Mouse (Mus musculus) embryonic fibroblast, embryonic 13.5 days (primary cell): ENCODE measurements around the gene Capn12. TPM values are rescaled to one million over a fixed set of nuclear protein-coding genes. Genes with fewer than 3 reads are reported as not detected.

Experiments used
- H3K27ac ChIP-seq: 2 replicates; pipeline ENCODE4 v1.5.1; 2012; ENCODE audit warnings: low read length, control low read depth, inconsistent platforms; ENCODE audit not compliant: insufficient read depth
- H3K4me1 ChIP-seq: 2 replicates; pipeline ENCODE4 v1.6.1; 2011; ENCODE audit warnings: low read length; ENCODE audit not compliant: control insufficient read depth, insufficient read depth
- H3K4me3 ChIP-seq: 2 replicates; pipeline ENCODE4 v1.5.1; 2011; ENCODE audit warnings: mild to moderate bottlenecking, control low read depth, low read length; ENCODE audit not compliant: insufficient read depth
- CTCF ChIP-seq: IDR thresholded peaks from 2 replicates; pipeline ENCODE4 v1.5.1; 2011; ENCODE audit warnings: mild to moderate bottlenecking, control low read depth, low read length, moderate library complexity, borderline replicate concordance; ENCODE audit not compliant: insufficient read depth
- POLR2A ChIP-seq: IDR thresholded peaks from 2 replicates; pipeline ENCODE4 v1.6.1; 2011; ENCODE audit warnings: low read depth, mild to moderate bottlenecking, control low read depth, low read length, moderate library complexity
- polyA plus RNA-seq: library from polyadenylated mRNA; stranded (reverse); fragments of >200 nt; gene quantifications from 2 replicates; pipeline ENCODE4 v1.2.4, GENCODE M21; 2011; ENCODE audit warnings: low read depth; ENCODE audit not compliant: missing spikeins, insufficient read length

Gene Capn12
- polyA plus RNA-seq, 1 experiment = 0.23 TPM

DNA sequence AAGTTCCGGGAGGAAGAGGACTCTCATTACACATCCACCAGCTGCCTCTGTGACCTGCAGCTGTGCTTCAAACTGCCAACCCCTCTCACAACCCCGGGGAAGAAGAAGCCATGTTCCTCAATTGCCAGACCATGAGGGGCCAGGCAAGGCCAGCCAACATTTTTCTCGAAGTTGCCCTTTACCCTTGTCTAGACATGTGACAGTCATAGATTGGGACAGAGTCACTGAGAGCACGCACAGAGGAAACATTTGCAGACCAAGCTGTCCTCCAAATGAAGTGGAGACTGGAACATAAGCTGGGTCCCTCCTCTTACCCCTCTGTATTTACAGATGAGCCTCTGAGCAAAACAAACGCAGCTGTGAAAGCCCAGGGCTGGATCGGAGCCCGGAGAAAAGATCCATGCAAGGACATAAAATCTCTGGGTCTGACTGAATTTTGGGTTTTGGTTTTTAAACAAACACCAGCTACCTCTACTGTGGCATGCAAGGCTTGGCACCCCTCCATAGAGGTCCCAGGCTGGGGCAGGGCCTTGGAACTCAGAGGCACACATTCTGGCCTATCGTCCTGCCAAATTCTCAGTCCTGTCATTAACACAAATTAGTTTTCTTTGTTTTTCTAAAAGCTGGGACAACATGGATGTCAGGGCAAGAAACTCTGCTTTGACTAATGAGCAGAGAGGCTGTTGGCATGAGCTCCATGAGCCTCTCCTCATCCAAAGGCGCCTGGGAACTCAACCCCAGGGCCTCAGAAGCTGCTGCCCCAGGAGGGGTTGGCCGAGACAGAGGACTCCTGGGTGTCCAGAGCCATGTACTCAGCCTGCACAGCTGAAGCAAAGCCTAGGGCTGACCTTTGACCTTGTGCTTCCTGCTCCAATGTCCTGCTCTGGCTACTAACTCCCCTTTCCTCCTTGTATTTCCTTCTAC, 36.5 kb downstream of the Capn12 start:
- Histone ChIP-seq H3K4me1 (peaks cover 42% of the 10 kb centered on the region), H3K27ac (peak overlapping the region; percentile 90), H3K4me3 (no peak overlapping the region)
- no peak for TF ChIP-seq POLR2A
- TF ChIP-seq CTCF = no peak

DNA sequence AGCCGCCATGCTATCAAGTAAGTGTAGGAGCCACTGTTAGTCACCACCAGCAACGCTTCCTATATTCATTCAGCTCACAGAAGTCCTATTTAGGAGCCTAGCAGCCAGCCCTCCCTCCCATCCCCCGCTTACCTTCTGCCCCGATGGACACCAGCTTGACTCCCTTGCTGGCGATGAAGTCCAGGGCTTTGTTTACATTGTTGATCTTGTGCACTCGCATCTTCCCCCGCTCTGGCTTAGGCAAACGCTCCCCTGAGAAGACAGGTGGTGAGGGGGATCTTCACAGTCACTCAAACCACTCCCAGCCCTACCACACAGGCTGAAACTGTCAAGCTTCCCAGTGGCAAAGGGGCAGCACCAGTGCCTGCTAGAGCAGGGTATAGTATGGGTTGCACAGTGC, 37.3 kb downstream of the Capn12 start:
- TF ChIP-seq CTCF (no peak), POLR2A (no peak)

DNA sequence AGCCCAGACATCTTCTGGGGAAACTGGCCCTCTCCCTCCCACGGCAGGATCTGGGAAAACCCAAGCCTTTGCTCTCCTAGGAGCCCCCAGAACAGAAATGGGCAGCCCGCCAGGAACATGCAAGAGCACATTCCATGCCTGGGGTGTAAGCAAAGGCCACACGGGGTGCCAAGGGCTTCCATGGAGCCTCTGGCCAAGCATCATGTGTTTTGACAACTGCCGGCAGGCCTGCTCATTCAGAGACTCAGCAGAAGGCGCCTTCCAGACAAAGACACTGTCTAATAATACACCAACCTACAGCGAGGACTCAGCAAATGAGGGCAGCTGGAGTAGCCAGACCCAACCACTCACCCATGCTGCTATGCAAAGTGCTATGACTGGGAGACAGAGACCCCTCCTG, 38.6 kb downstream of the Capn12 start:
- no peak overlapping the region for H3K4me3 ChIP-seq
- H3K27ac ChIP-seq = peak overlapping the region; percentile 90
- no peak for TF ChIP-seq POLR2A
- TF ChIP-seq CTCF = no peak
- peaks cover 56% of the 10 kb centered on the region for H3K4me1 ChIP-seq

More for the DNA sequence above, 37.3 kb downstream of the Capn12 start:
- Histone ChIP-seq H3K27ac (peak overlapping the region; percentile 90), H3K4me3 (no peak overlapping the region), H3K4me1 (peaks cover 47% of the 10 kb centered on the region)

DNA sequence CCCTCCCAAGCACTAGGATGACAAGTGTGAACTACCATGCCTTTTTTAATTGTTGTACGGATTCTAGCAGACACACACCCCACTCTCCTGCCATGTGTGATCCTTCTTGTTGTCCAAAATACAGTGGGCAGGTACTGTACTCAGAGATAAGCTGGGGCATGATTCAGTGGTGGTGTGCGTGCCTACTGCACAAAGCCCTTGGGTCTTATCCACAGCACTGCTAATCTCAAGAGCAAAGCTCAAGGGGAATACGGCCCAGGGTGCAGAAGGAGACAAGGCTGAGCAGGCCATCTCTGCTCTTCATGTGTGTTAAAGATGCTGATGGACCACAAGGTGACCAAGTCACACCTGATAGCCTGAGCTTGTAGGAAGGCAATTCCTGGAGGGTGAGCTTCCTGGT, 40.0 kb downstream of the Capn12 start:
- H3K27ac ChIP-seq = peak overlapping the region; percentile 99; the same call in 1 of the 2 replicates
- no peak for TF ChIP-seq CTCF
- TF ChIP-seq POLR2A = no peak
- H3K4me1 ChIP-seq = peaks cover 63% of the 10 kb centered on the region
- H3K4me3 ChIP-seq = no peak overlapping the region

DNA sequence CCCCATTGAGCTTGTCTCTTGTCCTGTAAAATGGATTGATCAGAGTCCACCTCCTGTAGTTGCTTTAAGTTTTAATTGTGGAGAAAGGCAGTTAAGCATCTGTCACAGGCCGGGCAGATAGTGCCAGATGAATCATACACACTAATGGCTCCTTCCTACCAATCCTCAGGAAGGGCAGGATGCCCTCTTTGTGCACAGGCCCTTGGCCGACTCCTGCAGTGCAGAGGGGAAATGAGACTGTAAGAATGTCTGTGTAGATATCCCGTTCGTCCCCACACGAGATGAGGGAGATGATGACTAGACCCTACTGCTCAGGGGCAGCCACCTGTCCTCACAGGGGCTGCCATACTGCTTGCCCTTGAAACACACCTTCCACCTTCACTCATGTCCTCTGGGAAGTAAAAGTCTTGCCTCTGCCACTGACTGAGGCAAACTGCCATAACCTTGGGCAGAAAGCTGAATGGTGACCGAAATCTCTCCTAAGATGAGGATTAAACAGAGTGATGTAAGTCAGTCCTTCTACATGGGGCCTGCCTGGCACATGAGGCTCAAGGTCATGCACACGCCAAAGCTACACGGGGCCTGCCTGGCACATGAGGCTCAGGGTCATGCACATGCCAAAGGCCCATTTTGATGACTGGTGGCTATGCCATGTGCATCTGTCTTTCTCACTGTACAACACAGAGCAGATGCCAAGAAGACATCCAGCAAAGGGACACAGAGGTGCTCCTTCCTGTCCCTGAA, 40.7 kb downstream of the Capn12 start:
- peaks cover 65% of the 10 kb centered on the region for H3K4me1 ChIP-seq
- no peak overlapping the region for H3K4me3 ChIP-seq
- no peak for TF ChIP-seq POLR2A
- H3K27ac ChIP-seq = peak overlapping the region; percentile 99

DNA sequence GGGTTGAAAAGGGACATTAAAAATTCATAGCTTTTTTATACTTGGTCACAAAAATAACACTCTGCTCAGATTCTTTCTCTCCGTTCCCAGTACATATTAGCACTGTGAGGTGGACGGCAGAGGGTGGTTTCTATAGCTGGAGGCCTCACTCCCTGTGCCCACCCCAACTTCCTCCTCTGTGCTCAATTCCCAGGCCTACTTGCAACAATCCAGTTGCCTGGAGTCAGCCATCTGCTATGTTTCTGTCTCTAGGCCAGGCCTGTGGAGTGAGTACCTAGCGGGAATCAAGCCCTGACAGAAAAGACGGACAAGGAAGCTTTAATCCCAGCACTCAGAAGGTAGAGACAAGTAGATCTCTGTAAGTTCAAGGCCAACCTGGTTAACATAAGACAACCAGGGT, 41.4 kb downstream of the Capn12 start:
- no peak for TF ChIP-seq POLR2A
- no peak for TF ChIP-seq CTCF
- H3K4me3 ChIP-seq = no peak overlapping the region
- H3K27ac ChIP-seq = peak overlapping the region; percentile 99
- H3K4me1 ChIP-seq = peaks cover 63% of the 10 kb centered on the region

DNA sequence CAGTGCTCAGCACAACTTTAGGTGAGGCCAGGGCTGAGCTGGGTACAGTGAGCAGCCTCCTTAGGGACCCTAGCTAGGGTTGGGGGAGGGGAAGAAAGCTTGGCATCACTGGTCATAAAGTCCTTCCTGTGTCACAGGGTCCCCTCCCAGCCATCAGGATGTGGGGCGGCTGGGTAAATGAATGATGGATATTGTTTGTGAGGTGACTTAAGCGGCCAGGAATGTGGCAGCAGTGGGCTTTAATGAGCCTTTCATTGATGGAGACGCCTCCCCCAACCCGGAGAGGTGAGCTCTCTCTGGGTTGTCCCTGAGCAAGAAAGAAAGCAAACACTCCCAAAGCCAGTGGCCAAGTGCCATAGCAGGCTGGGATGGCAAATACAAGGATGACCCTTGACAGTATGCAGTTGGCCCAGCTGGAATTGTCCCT, 42.7 kb downstream of the Capn12 start:
- no peak for TF ChIP-seq CTCF
- no peak for TF ChIP-seq POLR2A
- Histone ChIP-seq H3K27ac (peak overlapping the region; percentile 99), H3K4me3 (no peak overlapping the region), H3K4me1 (peaks cover 53% of the 10 kb centered on the region)

DNA sequence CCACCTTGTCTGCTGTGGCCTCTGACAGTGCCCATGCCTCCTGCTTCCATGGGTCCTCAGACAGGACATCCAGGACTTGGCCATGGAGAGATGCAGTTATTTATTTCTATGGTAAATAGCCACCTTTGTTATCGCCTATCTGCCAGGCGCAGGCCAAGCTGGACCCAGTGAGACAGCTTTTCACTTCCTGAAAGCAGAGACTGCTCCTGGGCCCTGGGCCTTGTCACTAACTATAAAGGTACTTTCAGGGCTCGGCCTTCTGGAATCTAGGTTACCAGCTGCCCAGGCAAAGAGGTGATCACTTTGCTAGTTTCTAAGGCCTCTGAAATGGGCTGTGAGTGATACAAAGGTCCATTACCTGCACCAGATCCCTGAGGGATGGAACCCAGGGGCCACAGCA, 43.6 kb downstream of the Capn12 start:
- Histone ChIP-seq H3K4me1 (peaks cover 55% of the 10 kb centered on the region), H3K4me3 (no peak overlapping the region), H3K27ac (peak overlapping the region; percentile 99)
- peak; percentile 41; the same call in 1 of the 2 replicates for TF ChIP-seq POLR2A
- no peak for TF ChIP-seq CTCF

DNA sequence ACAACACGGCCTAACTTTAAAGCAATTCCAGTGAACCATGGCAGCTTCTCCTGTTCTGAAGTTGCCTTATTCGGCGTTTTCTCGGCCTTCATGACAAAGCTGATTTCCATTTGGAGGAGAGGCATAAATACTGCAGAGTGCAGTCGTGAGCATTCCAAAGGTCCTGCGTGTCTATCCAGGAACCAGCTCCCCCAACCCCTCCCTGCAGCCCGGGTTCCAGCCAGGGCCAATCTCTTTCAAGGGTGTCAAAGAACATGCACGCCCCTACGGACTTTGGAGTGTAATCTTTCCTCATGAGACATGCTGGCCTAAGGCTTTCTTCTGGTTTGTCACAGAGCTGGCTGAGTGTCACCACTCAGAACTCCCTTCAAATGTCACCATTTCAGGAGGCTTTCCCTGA, 44.1 kb downstream of the Capn12 start:
- peaks cover 55% of the 10 kb centered on the region for H3K4me1 ChIP-seq
- H3K27ac ChIP-seq = peak overlapping the region; percentile 99
- H3K4me3 ChIP-seq = no peak overlapping the region
- TF ChIP-seq CTCF = no peak
- TF ChIP-seq POLR2A = peak; percentile 48

DNA sequence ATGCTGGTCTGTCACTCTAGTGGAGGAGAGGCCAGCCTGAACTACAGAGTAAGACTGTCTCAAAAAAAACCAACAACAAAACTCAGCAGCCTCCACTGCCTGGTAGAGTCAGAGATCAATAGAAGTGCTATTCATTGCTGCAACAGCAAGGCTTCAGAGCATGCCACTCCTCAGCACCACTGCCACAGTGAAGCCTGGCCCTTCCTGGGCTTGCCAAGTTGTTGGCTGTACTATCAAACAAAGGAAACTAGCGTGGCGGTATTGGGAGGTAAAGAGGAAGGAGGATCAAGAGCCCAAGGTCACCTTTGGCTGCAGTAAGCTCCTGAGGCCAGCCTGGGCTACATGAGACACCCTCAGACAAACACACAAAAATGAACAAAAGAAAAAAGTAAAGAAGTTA, 45.0 kb downstream of the Capn12 start:
- TF ChIP-seq POLR2A (no peak), CTCF (no peak)
- Histone ChIP-seq H3K4me3 (no peak overlapping the region), H3K4me1 (peaks cover 55% of the 10 kb centered on the region), H3K27ac (peak overlapping the region; percentile 96)
